Mouse (Mus musculus): ENCODE data around the gene Zbtb1. TPM values are rescaled to one million over a fixed set of nuclear protein-coding genes. Genes with fewer than 3 reads are reported as not detected.

The Zbtb1 gene
- polyA plus RNA-seq (2015; fragmentation: Nextera tagmentation; extraction: Ambion mirVana) = 8.9 and 10.1 TPM in 2 replicates

GRCm38 (mm10) chr12:76369978-76370830 is at the start of gene Zbtb1:
Zbtb1 (plus strand) TSS chr12:76370266.
- H3K36me3 ChIP-seq = no peaks in the 10 kb centered on the region
- H3K4me2 ChIP-seq (replicated peaks) = peak within 1 kb of the TSS; percentile 92
- H3K27ac ChIP-seq = peak within 1 kb of the TSS; percentile 100
- H3K9ac ChIP-seq = peak within 1 kb of the TSS; percentile 99
- peak within 1 kb of the TSS; percentile 95 for H3K4me3 ChIP-seq
- H3K4me1 ChIP-seq = peaks cover 64% of the 10 kb centered on the region
- no peaks in the 10 kb centered on the region for H3K9me3 ChIP-seq
- under 1% methylated on average over 81 of the region's 99 CpGs for WGBS
- ATAC-seq (ENCODE audit: low FRiP score, low read depth) = peak; percentile 48
- no peaks in the 10 kb centered on the region for H3K27me3 ChIP-seq

- 2% methylated on average over 52 of the region's 53 CpGs for WGBS
- peaks cover 14% of the 10 kb centered on the region for H3K36me3 ChIP-seq
- peak; percentile 94 for ATAC-seq (ENCODE audit: low FRiP score, low read depth)
- no peaks in the 10 kb centered on the region for H3K9me3 ChIP-seq
- peak within 1 kb of the TSS; percentile 78 for H3K9ac ChIP-seq
- H3K4me2 ChIP-seq (replicated peaks) = peak within 1 kb of the TSS; percentile 95
- H3K27ac ChIP-seq = no peak within 1 kb of the TSS
- H3K4me1 ChIP-seq = peaks cover 6% of the 10 kb centered on the region; the same call in 1 of the 2 replicates
- H3K4me3 ChIP-seq = peak within 1 kb of the TSS; percentile 62
- H3K27me3 ChIP-seq = peaks cover 14% of the 10 kb centered on the region; the same call in 1 of the 2 replicates
Measured at GRCm38 (mm10) chr12:76324679-76325431, 45.2 kb upstream of the Zbtb1 start, which contains the start of gene Akap5. Akap5 (plus strand) TSS chr12:76324891.

DNA sequence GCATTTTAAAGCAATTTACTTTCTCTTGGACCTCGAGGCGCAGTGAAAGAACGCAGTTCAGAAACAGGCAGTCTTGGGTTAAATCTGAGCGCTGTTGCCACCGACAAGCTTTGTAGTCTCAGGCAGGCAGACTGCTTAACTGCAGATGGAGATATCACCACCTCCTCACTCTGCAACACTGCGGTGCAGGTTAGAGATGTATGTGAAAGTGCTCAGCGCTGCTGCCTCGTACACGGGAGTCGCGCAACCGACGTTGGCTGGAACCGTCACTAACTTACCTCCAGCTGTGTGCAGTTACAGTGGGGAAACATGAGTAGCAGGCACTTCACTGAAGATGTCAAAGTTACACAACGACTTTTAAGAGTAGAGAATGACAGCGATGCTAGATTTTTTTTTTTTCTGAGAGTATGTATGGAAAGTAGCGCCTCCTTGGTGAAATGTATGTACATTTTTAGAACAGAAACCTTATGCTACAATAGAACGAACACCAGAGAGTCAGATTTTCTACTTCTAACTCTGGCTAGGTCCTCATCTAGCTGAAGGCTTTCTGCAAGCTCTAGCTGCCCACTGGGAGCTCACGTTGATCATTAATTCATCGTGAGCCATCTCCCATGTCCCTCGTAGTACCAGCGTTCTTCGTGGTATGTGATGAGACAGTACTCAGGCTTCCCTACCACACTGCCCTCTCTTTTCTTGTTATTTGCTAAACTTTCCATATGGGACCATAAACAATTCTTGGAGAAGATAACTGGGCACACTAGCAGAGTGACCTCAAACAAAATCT is 43.4 kb upstream of the Zbtb1 start:
- Histone ChIP-seq H3K27ac (no peak overlapping the region), H3K4me1 (peaks cover 6% of the 10 kb centered on the region; the same call in 1 of the 2 replicates), H3K4me3 (no peak overlapping the region), H3K9ac (no peak overlapping the region), H3K27me3 (peaks cover 14% of the 10 kb centered on the region; the same call in 1 of the 2 replicates), H3K36me3 (peaks cover under 1% of the 10 kb centered on the region; the same call in 1 of the 2 replicates), H3K9me3 (no peaks in the 10 kb centered on the region), H3K4me2 (replicated peaks) (no peak overlapping the region)
- WGBS = 87% methylated on average over 23 of the region's 23 CpGs
- no peak for ATAC-seq (ENCODE audit: low FRiP score, low read depth)

GRCm38 (mm10) chr12:76328567-76329354 is 41.3 kb upstream of the Zbtb1 start:
- 90% methylated on average over 6 of the region's 6 CpGs for WGBS

GRCm38 (mm10) chr12:76333688-76334087 is 36.4 kb upstream of the Zbtb1 start:
- H3K27me3 ChIP-seq = no peaks in the 10 kb centered on the region
- H3K9ac ChIP-seq = no peak overlapping the region
- 93% methylated on average over 5 of the region's 5 CpGs for WGBS
- no peak for ATAC-seq (ENCODE audit: low FRiP score, low read depth)
- no peak overlapping the region for H3K27ac ChIP-seq
- no peaks in the 10 kb centered on the region for H3K4me1 ChIP-seq
- H3K4me2 ChIP-seq (replicated peaks) = no peak overlapping the region
- no peak overlapping the region for H3K4me3 ChIP-seq
- no peaks in the 10 kb centered on the region for H3K9me3 ChIP-seq
- no peaks in the 10 kb centered on the region for H3K36me3 ChIP-seq

More at GRCm38 (mm10) chr12:76328567-76329354, 41.3 kb upstream of the Zbtb1 start:
- no peak overlapping the region for H3K27ac ChIP-seq
- no peak overlapping the region for H3K4me2 ChIP-seq (replicated peaks)
- peaks cover 6% of the 10 kb centered on the region; the same call in 1 of the 2 replicates for H3K4me1 ChIP-seq
- H3K9me3 ChIP-seq = no peaks in the 10 kb centered on the region
- ATAC-seq (ENCODE audit: low FRiP score, low read depth) = no peak
- H3K4me3 ChIP-seq = no peak overlapping the region
- H3K36me3 ChIP-seq = no peaks in the 10 kb centered on the region
- H3K9ac ChIP-seq = no peak overlapping the region
- peaks cover 14% of the 10 kb centered on the region; the same call in 1 of the 2 replicates for H3K27me3 ChIP-seq

DNA sequence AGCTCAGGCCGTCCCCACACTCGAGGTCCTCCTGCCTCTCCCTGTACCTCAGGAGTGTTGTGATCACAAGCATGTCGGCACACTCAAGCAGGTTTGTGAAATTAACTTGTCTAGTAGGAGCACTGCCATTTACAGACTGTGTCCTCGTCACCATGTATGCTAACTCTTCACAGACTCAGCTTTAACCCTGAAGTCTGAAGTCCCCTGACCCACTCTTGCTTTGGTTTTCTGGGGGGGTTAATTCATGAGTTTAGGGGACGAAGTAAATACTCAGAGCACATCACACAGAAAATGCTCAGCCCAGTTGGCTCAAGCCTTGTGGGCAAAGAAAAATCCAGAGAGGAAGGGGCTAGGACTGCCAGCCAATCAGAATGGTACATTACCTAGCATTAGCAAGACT is 34.4 kb upstream of the Zbtb1 start:
- Histone ChIP-seq H3K27ac (no peak overlapping the region), H3K9ac (no peak overlapping the region), H3K4me1 (no peaks in the 10 kb centered on the region), H3K36me3 (no peaks in the 10 kb centered on the region), H3K4me2 (replicated peaks) (no peak overlapping the region), H3K27me3 (no peaks in the 10 kb centered on the region), H3K4me3 (no peak overlapping the region), H3K9me3 (no peaks in the 10 kb centered on the region)
- ATAC-seq (ENCODE audit: low FRiP score, low read depth) = no peak
- WGBS = 85% methylated on average over 5 of the region's 5 CpGs

DNA sequence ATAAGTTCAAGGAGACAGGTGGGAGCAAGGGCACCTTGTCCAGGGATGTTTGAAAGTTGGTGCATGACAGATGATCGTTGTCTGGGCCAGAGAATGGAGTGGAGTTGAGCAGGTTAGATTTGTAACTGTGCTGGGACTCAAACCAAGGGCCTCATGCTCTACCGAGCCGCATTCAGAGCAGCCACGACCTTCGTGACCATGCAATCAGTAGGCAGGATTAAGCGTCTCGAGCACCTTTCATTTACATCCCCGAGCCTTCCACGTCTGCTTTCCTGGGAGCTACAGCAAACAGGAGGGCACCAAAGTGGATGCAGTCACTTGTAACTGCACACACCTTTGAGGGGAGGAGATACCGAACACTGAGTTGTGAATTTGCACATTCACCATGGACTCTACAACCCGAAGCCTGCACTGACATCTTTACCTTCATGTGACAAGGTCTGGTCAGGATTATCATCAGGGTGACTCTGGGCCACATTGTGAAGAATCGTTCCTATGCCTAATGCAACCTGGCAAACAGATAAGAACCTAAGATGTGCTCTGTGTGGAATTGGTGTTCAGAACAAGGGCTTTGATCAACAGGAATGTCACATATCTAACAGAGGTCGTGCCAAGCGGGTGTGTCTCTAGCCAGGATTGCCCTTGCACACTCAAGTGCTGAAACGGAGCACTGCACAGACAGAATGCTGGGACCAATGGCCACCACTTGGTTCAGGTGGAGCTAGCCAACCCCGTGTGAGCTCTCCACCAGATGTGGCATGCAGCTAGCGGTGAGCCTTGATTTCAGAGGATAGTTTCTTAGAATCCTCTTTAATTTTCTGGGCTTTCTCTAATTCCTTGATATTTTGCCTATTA is 33.7 kb upstream of the Zbtb1 start:
- no peak for ATAC-seq (ENCODE audit: low FRiP score, low read depth)
- Histone ChIP-seq H3K4me1 (no peaks in the 10 kb centered on the region), H3K9me3 (no peaks in the 10 kb centered on the region), H3K36me3 (no peaks in the 10 kb centered on the region), H3K9ac (no peak overlapping the region), H3K27ac (no peak overlapping the region), H3K27me3 (no peaks in the 10 kb centered on the region), H3K4me2 (replicated peaks) (no peak overlapping the region), H3K4me3 (no peak overlapping the region)
- WGBS = 82% methylated on average over 17 of the region's 17 CpGs

DNA sequence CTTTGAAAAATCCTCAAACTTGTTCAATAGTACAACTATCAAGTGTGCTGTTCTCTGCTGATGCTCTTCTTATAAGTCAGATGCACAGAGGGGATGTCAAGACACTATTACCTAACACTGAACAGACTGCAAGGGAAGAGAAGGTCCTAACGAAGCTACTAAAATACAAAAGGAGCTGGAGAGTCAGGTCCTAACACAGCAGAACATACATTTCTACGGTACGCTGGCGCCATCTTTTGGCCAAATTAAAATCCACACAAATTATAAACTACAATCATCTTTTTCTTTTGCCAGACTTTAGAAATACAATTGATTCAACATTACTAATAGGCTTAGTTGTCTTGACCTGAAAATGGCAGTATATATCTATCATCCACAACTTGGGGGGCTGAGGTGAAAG is 29.0 kb upstream of the Zbtb1 start:
- Histone ChIP-seq H3K4me2 (replicated peaks) (no peak overlapping the region), H3K9me3 (no peaks in the 10 kb centered on the region), H3K27ac (no peak overlapping the region), H3K36me3 (peaks cover 5% of the 10 kb centered on the region; the same call in 1 of the 2 replicates), H3K4me1 (no peaks in the 10 kb centered on the region), H3K9ac (no peak overlapping the region), H3K27me3 (no peaks in the 10 kb centered on the region), H3K4me3 (no peak overlapping the region)
- no peak for ATAC-seq (ENCODE audit: low FRiP score, low read depth)
- WGBS = 13% methylated on average over 4 of the region's 4 CpGs

DNA sequence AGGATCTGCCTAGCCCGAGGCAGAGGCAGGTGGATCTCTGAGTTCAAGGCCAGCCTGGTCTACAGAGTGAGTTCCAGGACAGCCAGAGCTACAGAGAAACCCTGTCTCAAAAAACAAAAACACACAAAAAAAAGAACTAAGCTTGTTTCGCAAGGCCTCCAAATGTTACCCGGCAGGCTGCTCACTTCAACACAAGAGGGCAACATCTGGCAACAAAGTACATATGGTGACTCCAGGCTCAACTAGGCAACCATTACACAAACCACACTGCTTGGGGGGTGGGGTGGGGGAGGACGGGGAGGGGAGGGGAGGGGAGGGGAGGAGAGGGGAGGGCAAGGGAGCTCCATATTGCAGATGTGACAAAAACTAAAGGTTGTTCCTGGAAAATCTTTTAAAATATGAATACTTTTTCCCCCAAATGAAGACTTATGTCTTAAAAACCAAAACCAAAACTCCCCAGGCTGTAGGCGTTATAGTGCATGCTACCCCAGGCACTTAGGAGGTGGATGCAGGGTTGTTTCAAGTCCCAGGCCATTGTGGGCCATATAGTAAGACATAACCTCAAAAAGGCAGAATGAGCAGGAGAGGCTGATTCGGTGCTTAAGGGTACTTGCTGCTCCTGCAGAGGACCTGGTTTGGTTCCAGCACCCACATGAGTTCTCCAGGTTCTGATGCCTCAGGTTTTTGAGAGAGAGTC is 24.2 kb upstream of the Zbtb1 start:
- H3K9me3 ChIP-seq = no peaks in the 10 kb centered on the region
- WGBS = 66% methylated on average over 6 of the region's 6 CpGs
- no peak overlapping the region for H3K4me2 ChIP-seq (replicated peaks)
- H3K27ac ChIP-seq = no peak overlapping the region
- ATAC-seq (ENCODE audit: low FRiP score, low read depth) = no peak
- H3K36me3 ChIP-seq = peaks cover 30% of the 10 kb centered on the region
- H3K27me3 ChIP-seq = no peaks in the 10 kb centered on the region
- 0 out of 2 replicates have a peak, but pooled peaks cover 3% of the 10 kb centered on the region for H3K4me1 ChIP-seq
- no peak overlapping the region for H3K9ac ChIP-seq
- H3K4me3 ChIP-seq = no peak overlapping the region

GRCm38 (mm10) chr12:76349680-76350220 is 20.3 kb upstream of the Zbtb1 start:
- no peak overlapping the region for H3K9ac ChIP-seq
- H3K27ac ChIP-seq = no peak overlapping the region
- H3K9me3 ChIP-seq = no peaks in the 10 kb centered on the region
- no peak overlapping the region for H3K4me3 ChIP-seq
- no peak overlapping the region for H3K4me2 ChIP-seq (replicated peaks)
- 0 out of 2 replicates have a peak, but pooled peaks cover 3% of the 10 kb centered on the region for H3K4me1 ChIP-seq
- peaks cover 47% of the 10 kb centered on the region for H3K36me3 ChIP-seq
- ATAC-seq (ENCODE audit: low FRiP score, low read depth) = no peak
- H3K27me3 ChIP-seq = no peaks in the 10 kb centered on the region
- 69% methylated on average over 8 of the region's 8 CpGs for WGBS

Data from limb, embryonic 13.5 days (tissue).